Mouse (Mus musculus): ENCODE measurements at regions not wholly inside any gene's neighbourhood (a gene's known extent, or its start where the extent isn't known, plus 50 kb on each side); places are given as distances from the start of the nearest gene placed in this dataset.

DNA sequence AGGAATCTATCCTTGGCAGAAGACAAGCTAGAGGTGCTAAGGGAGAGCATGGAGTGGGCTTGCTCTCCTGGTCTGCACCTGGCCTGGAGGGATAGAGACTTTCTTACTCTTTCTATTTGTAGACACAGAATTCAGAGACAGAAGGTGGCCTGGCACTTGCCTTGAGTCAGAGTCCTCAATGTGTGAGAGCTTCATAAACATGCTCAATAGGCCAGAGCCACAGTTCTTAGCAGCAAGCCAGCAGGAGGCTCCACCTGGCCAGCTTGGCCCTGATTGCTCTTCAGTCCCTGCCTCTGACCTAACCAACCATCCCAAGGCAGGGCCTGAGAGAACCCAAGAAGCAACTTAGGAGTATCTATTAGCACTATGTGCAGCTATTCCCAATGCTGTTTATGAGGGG lies 103.9 kb upstream of the Cmc1 start:
- H3K9me3 ChIP-seq (ENCODE audit: control insufficient read depth, low read length): no peaks in the 10 kb centered on the region
- no peak overlapping the region for H3K4me2 ChIP-seq (ENCODE audit: low read depth, severe bottlenecking)
- H3K9ac ChIP-seq (ENCODE audit: low read length): no peak overlapping the region
- no peak overlapping the region for H3K4me3 ChIP-seq (ENCODE audit: low read depth, low read length)
- ATAC-seq (ENCODE audit: insufficient number of reproducible peaks, low FRiP score, low TSS enrichment, low read depth) (no peak), DNase-seq (ENCODE audit: low spot score) (no peak)
- H3K4me1 ChIP-seq (ENCODE audit: control insufficient read depth, insufficient read depth, low read length): no peaks in the 10 kb centered on the region; the same call in 1 of the 2 replicates
- H3K27ac ChIP-seq (replicated peaks; ENCODE audit: low read depth, low read length): no peak overlapping the region
- H3K27me3 ChIP-seq (ENCODE audit: control insufficient read depth, insufficient read depth, low read length): no peaks in the 10 kb centered on the region
- H3K36me3 ChIP-seq (ENCODE audit: control insufficient read depth, insufficient read depth, low read length): no peaks in the 10 kb centered on the region

DNA sequence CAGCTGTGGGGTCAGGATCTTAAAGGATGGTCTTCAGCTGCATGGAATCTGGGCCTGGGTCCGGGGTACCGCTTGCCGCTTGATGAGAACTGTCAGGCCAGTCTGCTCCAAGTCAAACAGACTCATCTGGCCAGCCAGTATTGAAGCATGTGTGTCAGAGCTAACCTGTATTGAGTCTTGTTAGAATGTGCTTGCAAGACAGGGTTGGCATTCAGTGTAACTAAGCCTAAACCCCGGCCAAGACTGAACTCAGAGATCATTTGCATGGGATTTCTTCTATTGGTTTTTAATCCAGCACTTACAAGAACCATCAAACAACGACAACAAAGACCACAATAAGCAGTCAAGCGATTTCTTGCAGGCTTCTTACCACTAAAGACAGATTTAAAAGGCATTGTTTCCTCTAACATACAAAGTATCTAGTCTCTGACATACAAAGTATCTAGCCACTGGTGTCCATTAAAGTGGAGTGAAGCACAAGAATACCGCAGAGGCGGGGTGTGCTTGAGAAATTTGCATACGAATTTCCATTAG lies 105.3 kb upstream of the Cmc1 start:
- no peak overlapping the region for H3K27ac ChIP-seq (replicated peaks; ENCODE audit: low read depth, low read length)
- H3K4me3 ChIP-seq (ENCODE audit: low read depth, low read length): no peak overlapping the region
- H3K27me3 ChIP-seq (ENCODE audit: control insufficient read depth, insufficient read depth, low read length): no peaks in the 10 kb centered on the region
- no peaks in the 10 kb centered on the region for H3K9me3 ChIP-seq (ENCODE audit: control insufficient read depth, low read length)
- no peak for DNase-seq (ENCODE audit: low spot score)
- no peak overlapping the region for H3K9ac ChIP-seq (ENCODE audit: low read length)
- no peak for ATAC-seq (ENCODE audit: insufficient number of reproducible peaks, low FRiP score, low TSS enrichment, low read depth)
- 51% methylated on average over 9 of the region's 9 CpGs for WGBS
- no peaks in the 10 kb centered on the region for H3K36me3 ChIP-seq (ENCODE audit: control insufficient read depth, insufficient read depth, low read length)
- H3K4me1 ChIP-seq (ENCODE audit: control insufficient read depth, insufficient read depth, low read length): no peaks in the 10 kb centered on the region; the same call in 1 of the 2 replicates
- H3K4me2 ChIP-seq (ENCODE audit: low read depth, severe bottlenecking): no peak overlapping the region

DNA sequence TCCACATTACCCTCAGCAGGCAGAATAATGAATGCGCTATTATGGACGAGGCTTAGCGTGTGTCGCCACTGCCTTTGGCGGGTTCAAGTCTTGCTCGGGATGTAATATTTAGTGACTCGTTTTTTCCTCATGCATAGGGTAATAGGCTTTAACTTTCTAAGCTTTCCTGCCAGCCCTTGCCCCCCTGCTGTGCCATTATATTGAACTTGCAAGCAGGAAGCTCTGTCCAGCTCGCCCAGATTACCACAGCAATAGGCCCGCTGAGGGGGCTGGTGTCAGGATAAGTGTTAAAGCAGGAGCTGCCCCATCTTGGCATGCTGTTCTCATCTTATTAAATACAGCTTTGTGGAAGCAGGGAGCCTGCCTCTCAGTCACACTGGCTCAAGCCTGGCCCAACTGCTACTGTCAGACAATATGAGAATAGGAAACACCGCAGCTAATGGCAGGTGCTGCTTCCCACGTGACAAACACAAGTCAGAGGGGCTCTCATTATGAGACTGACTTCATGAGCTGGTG lies 105.8 kb upstream of the Cmc1 start:
- no peak overlapping the region for H3K9ac ChIP-seq (ENCODE audit: low read length)
- ATAC-seq (ENCODE audit: insufficient number of reproducible peaks, low FRiP score, low TSS enrichment, low read depth): no peak
- no peak overlapping the region for H3K4me3 ChIP-seq (ENCODE audit: low read depth, low read length)
- no peaks in the 10 kb centered on the region for H3K27me3 ChIP-seq (ENCODE audit: control insufficient read depth, insufficient read depth, low read length)
- no peaks in the 10 kb centered on the region for H3K9me3 ChIP-seq (ENCODE audit: control insufficient read depth, low read length)
- H3K36me3 ChIP-seq (ENCODE audit: control insufficient read depth, insufficient read depth, low read length): no peaks in the 10 kb centered on the region
- 21% methylated on average over 11 of the region's 11 CpGs for WGBS
- DNase-seq (ENCODE audit: low spot score): peak; percentile 51
- H3K4me2 ChIP-seq (ENCODE audit: low read depth, severe bottlenecking): no peak overlapping the region
- no peaks in the 10 kb centered on the region; the same call in 1 of the 2 replicates for H3K4me1 ChIP-seq (ENCODE audit: control insufficient read depth, insufficient read depth, low read length)
- no peak overlapping the region for H3K27ac ChIP-seq (replicated peaks; ENCODE audit: low read depth, low read length)

DNA sequence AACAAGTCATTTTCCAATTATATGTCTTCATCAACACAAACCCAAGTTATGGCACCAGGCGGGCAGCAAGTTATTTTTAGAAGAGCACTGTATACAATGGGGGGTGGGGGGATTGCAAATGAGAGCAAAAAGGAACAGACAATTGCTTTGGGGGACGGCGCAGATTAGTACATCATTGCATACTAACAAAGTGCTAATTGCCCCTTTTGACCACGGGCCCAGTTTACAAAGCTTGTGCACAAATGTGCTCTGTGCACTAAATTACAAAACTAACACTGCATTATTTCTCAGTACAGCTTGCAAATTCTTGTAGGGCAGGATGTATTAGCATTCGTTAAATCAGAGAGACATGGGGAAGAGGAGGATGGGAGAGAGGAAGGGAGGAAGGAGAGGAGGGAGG lies 116.3 kb upstream of the Cmc1 start:
- H3K27ac ChIP-seq (replicated peaks; ENCODE audit: low read depth, low read length): no peak overlapping the region
- H3K4me1 ChIP-seq (ENCODE audit: control insufficient read depth, insufficient read depth, low read length): no peaks in the 10 kb centered on the region
- no peaks in the 10 kb centered on the region for H3K9me3 ChIP-seq (ENCODE audit: control insufficient read depth, low read length)
- no peaks in the 10 kb centered on the region for H3K27me3 ChIP-seq (ENCODE audit: control insufficient read depth, insufficient read depth, low read length)
- WGBS: 65% methylated on average over 5 of the region's 5 CpGs
- H3K4me2 ChIP-seq (ENCODE audit: low read depth, severe bottlenecking): no peak overlapping the region
- no peaks in the 10 kb centered on the region for H3K36me3 ChIP-seq (ENCODE audit: control insufficient read depth, insufficient read depth, low read length)
- no peak for DNase-seq (ENCODE audit: low spot score)
- no peak overlapping the region for H3K9ac ChIP-seq (ENCODE audit: low read length)
- H3K4me3 ChIP-seq (ENCODE audit: low read depth, low read length): no peak overlapping the region
- no peak for ATAC-seq (ENCODE audit: insufficient number of reproducible peaks, low FRiP score, low TSS enrichment, low read depth)

DNA sequence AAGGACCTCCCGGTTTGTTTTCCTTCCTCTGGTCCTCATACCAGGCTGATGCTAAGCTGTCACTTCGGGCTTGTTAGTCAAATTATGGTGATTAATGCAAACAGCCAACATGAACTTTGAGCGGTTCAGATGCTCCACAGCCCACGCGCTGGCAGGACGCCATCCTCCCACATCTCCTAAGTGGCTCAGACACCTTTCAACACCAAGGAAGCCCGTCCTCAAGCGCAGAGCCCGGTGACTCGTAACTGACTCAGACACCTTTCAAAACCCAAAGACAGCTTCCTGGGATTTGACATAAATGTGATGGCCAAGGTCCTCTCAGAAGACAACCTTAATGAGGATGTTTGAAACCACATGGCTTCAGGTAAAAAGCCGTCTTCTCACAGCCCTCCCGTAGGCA lies 121.7 kb upstream of the Cmc1 start:
- no peak for DNase-seq (ENCODE audit: low spot score)
- no peaks in the 10 kb centered on the region for H3K27me3 ChIP-seq (ENCODE audit: control insufficient read depth, insufficient read depth, low read length)
- no peak overlapping the region for H3K27ac ChIP-seq (replicated peaks; ENCODE audit: low read depth, low read length)
- H3K36me3 ChIP-seq (ENCODE audit: control insufficient read depth, insufficient read depth, low read length): no peaks in the 10 kb centered on the region
- H3K4me1 ChIP-seq (ENCODE audit: control insufficient read depth, insufficient read depth, low read length): no peaks in the 10 kb centered on the region
- H3K9ac ChIP-seq (ENCODE audit: low read length): no peak overlapping the region
- H3K4me3 ChIP-seq (ENCODE audit: low read depth, low read length): no peak overlapping the region
- no peak for ATAC-seq (ENCODE audit: insufficient number of reproducible peaks, low FRiP score, low TSS enrichment, low read depth)
- WGBS: 83% methylated on average over 12 of the region's 12 CpGs
- no peak overlapping the region for H3K4me2 ChIP-seq (ENCODE audit: low read depth, severe bottlenecking)
- H3K9me3 ChIP-seq (ENCODE audit: control insufficient read depth, low read length): no peaks in the 10 kb centered on the region

DNA sequence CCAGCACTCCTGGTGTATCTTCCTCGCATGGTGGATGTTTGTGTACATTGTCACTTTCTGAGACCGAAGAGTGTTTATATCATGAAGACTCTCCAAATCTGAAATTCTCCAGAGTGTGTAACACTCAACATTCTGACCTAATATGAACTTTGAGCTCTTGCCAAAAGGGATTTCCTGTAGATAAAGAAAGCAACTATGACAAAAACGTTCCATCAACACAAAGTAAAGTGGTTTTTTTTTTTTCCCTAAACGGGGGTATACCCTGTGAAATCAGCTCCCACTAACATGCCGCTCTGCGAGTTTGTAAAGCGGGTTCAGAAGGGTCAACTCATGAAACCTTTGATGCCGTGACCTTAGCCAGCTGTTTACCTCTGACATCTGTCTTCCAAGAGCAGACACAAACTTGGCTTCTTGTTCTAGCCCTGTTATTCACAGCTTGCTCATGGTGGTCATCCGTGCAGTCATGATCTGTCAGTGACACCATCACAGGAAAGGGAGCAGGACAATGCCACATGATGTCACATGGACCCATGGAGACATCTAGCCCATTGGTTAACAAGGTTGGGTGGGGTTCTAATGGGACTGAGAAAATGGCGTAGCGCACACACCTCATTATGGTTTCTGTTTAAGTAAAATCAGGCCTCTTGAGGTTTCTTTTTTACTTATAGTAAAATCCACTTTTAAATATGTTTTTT lies 122.9 kb upstream of the Cmc1 start:
- Histone ChIP-seq H3K4me1 (ENCODE audit: control insufficient read depth, insufficient read depth, low read length) (no peaks in the 10 kb centered on the region), H3K9me3 (ENCODE audit: control insufficient read depth, low read length) (no peaks in the 10 kb centered on the region), H3K9ac (ENCODE audit: low read length) (no peak overlapping the region), H3K27me3 (ENCODE audit: control insufficient read depth, insufficient read depth, low read length) (no peaks in the 10 kb centered on the region), H3K36me3 (ENCODE audit: control insufficient read depth, insufficient read depth, low read length) (no peaks in the 10 kb centered on the region), H3K4me2 (ENCODE audit: low read depth, severe bottlenecking) (no peak overlapping the region), H3K27ac (replicated peaks; ENCODE audit: low read depth, low read length) (no peak overlapping the region), H3K4me3 (ENCODE audit: low read depth, low read length) (no peak overlapping the region)
- DNase-seq (ENCODE audit: low spot score) (no peak), ATAC-seq (ENCODE audit: insufficient number of reproducible peaks, low FRiP score, low TSS enrichment, low read depth) (no peak)
- WGBS: 82% methylated on average over 11 of the region's 11 CpGs

DNA sequence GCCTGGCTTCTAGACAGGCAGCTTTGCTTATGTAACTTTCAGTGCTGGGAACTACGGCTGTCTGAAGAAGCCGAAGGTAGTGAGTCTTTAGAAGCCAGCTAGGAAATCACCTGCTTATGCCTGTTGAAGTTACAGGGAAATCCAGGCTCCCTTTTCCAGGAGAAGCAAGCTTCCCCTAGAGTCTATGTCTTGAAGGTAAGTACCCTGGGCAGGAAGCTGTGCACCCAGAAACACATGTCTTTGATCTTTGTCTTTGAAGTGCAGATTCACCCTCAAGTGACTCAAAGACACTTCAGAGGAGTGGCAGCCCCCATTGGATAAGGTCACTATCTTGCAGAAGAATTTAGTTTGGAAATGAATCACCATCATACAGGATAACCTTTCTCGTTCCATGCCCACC lies 135.5 kb upstream of the Cmc1 start:
- DNase-seq (ENCODE audit: low spot score) (no peak), ATAC-seq (ENCODE audit: insufficient number of reproducible peaks, low FRiP score, low TSS enrichment, low read depth) (no peak)
- no peak overlapping the region for H3K9ac ChIP-seq (ENCODE audit: low read length)
- H3K36me3 ChIP-seq (ENCODE audit: control insufficient read depth, insufficient read depth, low read length): no peaks in the 10 kb centered on the region
- H3K9me3 ChIP-seq (ENCODE audit: control insufficient read depth, low read length): no peaks in the 10 kb centered on the region
- no peaks in the 10 kb centered on the region for H3K4me1 ChIP-seq (ENCODE audit: control insufficient read depth, insufficient read depth, low read length)
- H3K4me2 ChIP-seq (ENCODE audit: low read depth, severe bottlenecking): no peak overlapping the region
- WGBS: 67% methylated on average over 3 of the region's 3 CpGs
- H3K4me3 ChIP-seq (ENCODE audit: low read depth, low read length): no peak overlapping the region
- H3K27ac ChIP-seq (replicated peaks; ENCODE audit: low read depth, low read length): no peak overlapping the region
- H3K27me3 ChIP-seq (ENCODE audit: control insufficient read depth, insufficient read depth, low read length): no peaks in the 10 kb centered on the region

DNA sequence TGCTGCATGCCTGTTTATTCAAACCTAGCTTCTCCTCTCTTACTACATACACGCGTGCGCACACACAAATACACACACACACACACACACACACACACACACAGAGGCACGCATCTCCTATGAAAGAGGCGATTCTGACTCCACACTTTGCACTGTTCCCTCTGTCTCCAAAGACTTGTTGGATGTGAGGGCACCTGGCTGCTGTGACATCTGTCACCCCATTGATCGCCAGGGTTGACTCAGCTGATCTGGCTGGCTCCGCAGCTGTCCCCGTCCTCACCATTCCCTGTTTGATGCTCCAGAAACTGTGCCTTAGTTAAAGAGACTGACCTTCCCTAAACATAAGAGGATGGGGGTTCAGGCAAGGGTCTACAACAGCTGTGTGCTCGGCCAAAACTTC lies 137.6 kb upstream of the Cmc1 start:
- Histone ChIP-seq H3K9ac (ENCODE audit: low read length) (no peak overlapping the region), H3K4me1 (ENCODE audit: control insufficient read depth, insufficient read depth, low read length) (no peaks in the 10 kb centered on the region), H3K4me3 (ENCODE audit: low read depth, low read length) (no peak overlapping the region), H3K4me2 (ENCODE audit: low read depth, severe bottlenecking) (no peak overlapping the region), H3K9me3 (ENCODE audit: control insufficient read depth, low read length) (no peaks in the 10 kb centered on the region), H3K36me3 (ENCODE audit: control insufficient read depth, insufficient read depth, low read length) (no peaks in the 10 kb centered on the region), H3K27me3 (ENCODE audit: control insufficient read depth, insufficient read depth, low read length) (no peaks in the 10 kb centered on the region), H3K27ac (replicated peaks; ENCODE audit: low read depth, low read length) (no peak overlapping the region)
- 84% methylated on average over 9 of the region's 9 CpGs for WGBS
- DNase-seq (ENCODE audit: low spot score): no peak
- no peak for ATAC-seq (ENCODE audit: insufficient number of reproducible peaks, low FRiP score, low TSS enrichment, low read depth)

DNA sequence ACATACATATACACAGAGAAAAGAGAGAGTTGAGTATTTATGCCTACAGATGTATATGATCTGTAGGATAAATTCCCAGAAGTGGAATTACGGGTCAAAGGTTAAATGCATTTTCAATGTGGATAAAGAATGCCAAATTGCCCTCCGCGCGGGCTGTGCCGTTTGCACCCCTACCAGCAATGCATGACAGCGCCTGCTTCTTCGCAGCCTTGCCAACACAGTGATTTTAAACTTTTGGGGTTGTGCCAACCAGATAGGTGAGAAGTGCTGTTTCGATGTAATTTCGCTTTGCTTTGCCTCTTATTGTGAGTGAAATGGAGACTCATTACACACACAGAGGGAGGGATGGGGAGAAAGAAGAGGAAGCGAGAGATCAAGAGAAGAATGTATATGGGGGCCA lies 142.9 kb upstream of the Cmc1 start:
- Histone ChIP-seq H3K27me3 (ENCODE audit: control insufficient read depth, insufficient read depth, low read length) (no peaks in the 10 kb centered on the region), H3K27ac (replicated peaks; ENCODE audit: low read depth, low read length) (no peak overlapping the region), H3K4me1 (ENCODE audit: control insufficient read depth, insufficient read depth, low read length) (no peaks in the 10 kb centered on the region), H3K36me3 (ENCODE audit: control insufficient read depth, insufficient read depth, low read length) (no peaks in the 10 kb centered on the region), H3K4me2 (ENCODE audit: low read depth, severe bottlenecking) (no peak overlapping the region), H3K4me3 (ENCODE audit: low read depth, low read length) (no peak overlapping the region), H3K9ac (ENCODE audit: low read length) (no peak overlapping the region), H3K9me3 (ENCODE audit: control insufficient read depth, low read length) (no peaks in the 10 kb centered on the region)
- WGBS: 94% methylated on average over 10 of the region's 10 CpGs
- ATAC-seq (ENCODE audit: insufficient number of reproducible peaks, low FRiP score, low TSS enrichment, low read depth): no peak
- no peak for DNase-seq (ENCODE audit: low spot score)

Measured in limb, embryonic 11.5 days (tissue).